Mouse (Mus musculus): ENCODE data around the gene Slc35b3.

DNA sequence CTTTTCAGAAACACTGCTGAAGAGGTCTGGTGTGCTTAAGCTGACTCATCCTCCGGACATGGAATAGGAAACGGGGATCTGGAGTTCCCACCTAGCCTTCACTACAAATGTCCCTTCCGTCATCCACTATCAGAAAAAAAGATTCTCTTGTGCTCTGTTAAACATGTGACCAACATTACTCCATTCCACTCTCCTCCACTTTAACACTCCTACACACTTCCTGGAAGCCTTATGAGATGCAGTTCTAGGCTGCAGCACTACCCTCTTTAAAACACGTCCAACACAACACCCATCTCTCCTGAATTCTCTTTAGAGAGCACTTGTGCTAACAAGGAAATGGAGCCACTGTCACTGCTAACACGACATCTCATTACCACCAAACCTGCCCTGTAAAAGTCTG, 2.6 kb downstream of the Slc35b3 start:
- TF ChIP-seq POLR2A (IDR thresholded peaks at IDR 0.05; ENCODE audit: control insufficient read depth in 1 of 2, insufficient read depth in 1 of 2, low read depth in 1 of 2, low read length in 2 of 2, poor library complexity in 1 of 2) (no peak), POLR2AphosphoS2 (IDR thresholded peaks at IDR 0.05; ENCODE audit: low read length) (no peak), MYC (IDR thresholded peaks at IDR 0.05; ENCODE audit: low read depth, low read length) (no peak), CTCF (IDR thresholded peaks at IDR 0.05 in 2 of 3, conservative IDR thresholded peaks at IDR 0.05 in 1 of 3; ENCODE audit: control insufficient read depth in 1 of 3, insufficient read depth in 1 of 3, low read depth in 2 of 3, low read length in 3 of 3, poor library complexity in 1 of 3, severe bottlenecking in 1 of 3) (no peak), NELFE (IDR thresholded peaks at IDR 0.05; ENCODE audit: low read depth, low read length) (no peak), MAFK (IDR thresholded peaks at IDR 0.05; ENCODE audit: borderline replicate concordance, low read depth, low read length) (no peak), POLR2AphosphoS5 (IDR thresholded peaks at IDR 0.05; ENCODE audit: borderline replicate concordance, low read depth, low read length) (no peak), EP300 (IDR thresholded peaks at IDR 0.05; ENCODE audit: low read depth in 1 of 2, low read length in 2 of 2) (no peak), MEF2A (IDR thresholded peaks at IDR 0.05; ENCODE audit: extremely low read depth, insufficient replicate concordance, low read depth, low read length, poor library complexity, severe bottlenecking) (no peak)

All from MEL (cell line).